Mouse (Mus musculus): ENCODE measurements at regions not wholly inside any gene's neighbourhood (a gene's known extent, or its start where the extent isn't known, plus 50 kb on each side); places are given as distances from the start of the nearest gene placed in this dataset.
"Not testable (repeated sequence)": the region's sequence is repeated elsewhere in the genome, so short reads cannot be mapped to it uniquely, and the experiment has no call there.

DNA sequence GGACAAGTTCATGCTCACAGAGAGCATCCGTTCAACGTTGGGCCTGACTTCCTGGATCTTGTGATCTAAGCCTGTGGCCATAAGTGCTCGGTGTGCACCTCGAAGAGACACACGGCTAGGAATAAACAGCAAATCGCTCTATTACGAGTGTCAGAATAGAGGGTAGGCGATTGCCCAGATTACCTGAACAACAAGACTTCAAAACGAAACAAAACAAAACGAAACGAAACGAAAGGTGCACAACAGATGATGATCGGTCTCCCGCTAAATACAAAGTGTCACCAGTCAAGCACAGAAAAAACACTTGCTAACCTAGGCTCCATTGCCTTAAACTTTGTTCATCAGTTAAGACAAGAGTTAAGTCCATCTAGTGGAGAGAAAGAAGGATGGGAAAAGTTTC lies 67.4 kb downstream of the Pdia4 start:
- DNase-seq (ENCODE audit: low read depth, low spot score): not testable (repeated sequence)

DNA sequence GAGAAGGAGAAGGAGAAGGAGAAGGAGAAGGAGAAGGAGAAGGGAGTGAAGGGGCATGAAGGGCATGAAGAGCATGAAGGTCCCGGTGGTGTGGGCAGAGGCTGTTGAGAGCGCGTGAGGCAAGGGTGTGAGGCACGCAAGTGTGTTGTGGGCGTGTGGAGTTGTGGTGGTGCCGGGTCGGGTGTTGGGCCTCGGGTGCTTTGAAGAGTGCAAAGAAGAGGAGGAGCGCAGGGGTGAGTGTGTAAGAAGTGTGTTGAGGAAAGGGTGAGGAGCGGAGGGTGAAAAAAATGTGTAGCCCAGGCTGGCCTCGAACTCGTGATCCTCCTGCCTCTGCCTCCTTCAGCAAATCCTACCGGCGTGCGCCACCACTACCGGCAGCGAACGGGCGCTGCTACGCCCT lies 69.4 kb downstream of the Pdia4 start:
- not testable (repeated sequence) for DNase-seq (ENCODE audit: low read depth, low spot score)

DNA sequence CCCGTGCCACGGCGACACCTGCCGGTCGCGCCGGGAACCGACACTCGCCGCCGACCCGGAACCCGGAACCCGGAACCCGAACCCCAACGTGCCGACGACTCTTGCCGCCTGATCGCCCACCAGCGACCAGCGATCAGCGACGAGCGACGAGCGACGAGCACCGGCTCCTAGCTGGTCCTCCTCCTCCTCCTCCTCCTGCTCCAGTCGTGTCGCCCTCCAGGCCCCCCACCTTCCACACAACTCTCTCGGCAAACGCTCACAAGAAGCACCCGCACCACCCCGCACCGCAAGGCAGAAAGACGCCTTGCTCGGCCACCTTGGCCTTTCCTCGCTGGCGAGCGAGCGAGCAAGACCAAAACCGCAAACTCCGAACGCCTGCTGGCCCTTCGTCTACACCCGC lies 73.0 kb downstream of the Pdia4 start:
- DNase-seq (ENCODE audit: low read depth, low spot score): peak; percentile 61

DNA sequence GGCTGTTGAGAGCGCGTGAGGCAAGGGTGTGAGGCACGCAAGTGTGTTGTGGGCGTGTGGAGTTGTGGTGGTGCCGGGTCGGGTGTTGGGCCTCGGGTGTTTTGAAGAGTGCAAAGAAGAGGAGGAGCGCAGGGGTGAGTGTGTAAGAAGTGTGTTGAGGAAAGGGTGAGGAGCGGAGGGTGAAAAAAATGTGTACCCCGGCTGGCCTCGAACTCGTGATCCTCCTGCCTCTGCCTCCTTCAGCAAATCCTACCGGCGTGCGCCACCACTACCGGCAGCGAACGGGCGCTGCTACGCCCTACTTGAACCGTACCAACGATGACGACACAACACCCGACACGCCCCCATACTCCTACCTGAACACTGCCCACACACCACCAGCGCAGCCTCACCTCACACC lies 73.5 kb downstream of the Pdia4 start:
- DNase-seq (ENCODE audit: low read depth, low spot score): not testable (repeated sequence)

DNA sequence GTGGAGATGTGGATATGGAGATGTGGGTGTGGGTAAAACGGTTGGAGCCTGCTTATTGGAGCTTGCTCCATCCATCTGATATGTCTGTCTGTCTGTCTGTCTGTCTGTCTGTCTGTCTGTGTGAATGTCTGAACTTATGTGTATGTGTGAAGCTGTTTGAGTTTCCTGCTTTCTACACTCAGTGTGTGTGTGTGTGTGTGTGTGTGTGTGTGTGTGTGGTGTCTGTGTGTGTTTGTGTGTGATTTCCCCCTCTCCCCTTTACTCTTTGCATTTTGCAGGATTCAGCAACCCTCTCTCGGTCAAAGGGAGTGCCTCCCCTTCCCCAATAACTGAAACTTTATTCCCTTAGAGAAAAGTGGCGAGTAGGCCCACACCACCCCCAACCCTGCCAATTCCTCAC lies 75.3 kb downstream of the Pdia4 start:
- DNase-seq (ENCODE audit: low read depth, low spot score): not testable (repeated sequence)

All from A20 (cell line).